Mouse (Mus musculus) heart, embryonic 15.5 days (tissue): Measurements from ENCODE around the gene Kmt2d. TPM values are rescaled to one million over a fixed set of nuclear protein-coding genes. Genes with fewer than 3 reads are reported as not detected.

Source experiments
- ATAC-seq: fragments of 200-750 bp; cut with Nextera tagmentation; replicated peaks from 2 replicates; pipeline ENCODE4 v1.8.0; 2017; ENCODE audit warnings: low read depth, moderate TSS enrichment; ENCODE audit not compliant: insufficient number of reproducible peaks, insufficient read depth, low FRiP score
- H3K27ac ChIP-seq: fragments of 300-500 bp; sonication (generic); 2 replicates; pipeline ENCODE4 v1.5.1; 2015; ENCODE audit warnings: mild to moderate bottlenecking, inconsistent platforms
- H3K27me3 ChIP-seq: fragments of 300-500 bp; sonication (generic); 2 replicates; pipeline ENCODE4 v1.6.1; 2015; ENCODE audit warnings: inconsistent platforms
- H3K36me3 ChIP-seq: fragments of 300-500 bp; sonication (generic); 2 replicates; pipeline ENCODE4 v1.6.1; 2015; ENCODE audit warnings: mild to moderate bottlenecking, inconsistent platforms
- H3K4me1 ChIP-seq: fragments of 300-500 bp; sonication (generic); replicated peaks from 2 replicates; pipeline ENCODE4 v1.6.1; 2015; ENCODE audit warnings: inconsistent platforms
- H3K4me2 ChIP-seq: fragments of 300-500 bp; sonication (generic); 2 replicates; pipeline ENCODE4 v1.6.1; 2015; ENCODE audit warnings: inconsistent platforms, mild to moderate bottlenecking, moderate library complexity
- H3K4me3 ChIP-seq: fragments of 300-500 bp; sonication (generic); 2 replicates; pipeline ENCODE4 v1.5.1; 2015; ENCODE audit warnings: mild to moderate bottlenecking, inconsistent platforms
- H3K9ac ChIP-seq: fragments of 300-500 bp; sonication (generic); 2 replicates; pipeline ENCODE4 v1.6.1; 2015; ENCODE audit warnings: mild to moderate bottlenecking, inconsistent platforms
- H3K9me3 ChIP-seq: fragments of 300-500 bp; sonication (generic); replicated peaks from 2 replicates; pipeline ENCODE4 v1.6.1; 2016; ENCODE audit warnings: inconsistent platforms
- WGBS: fragments of 180-500 bp; shearing (Covaris S2); methylation state at CpG from one replicate; pipeline ENCODE4 v1.1.7; 2015; ENCODE audit warnings: mixed read lengths; 5-methylcytosine and 5-hydroxymethylcytosine counted together
- polyA plus RNA-seq: library from polyadenylated mRNA; unstranded; fragments of >200 nt; fragmentation: Nextera tagmentation; extraction: Ambion mirVana; gene quantifications from 2 replicates; pipeline ENCODE4 v1.2.1, GENCODE M21; 2015

Gene Kmt2d
- polyA plus RNA-seq, 1 experiment from 2014 or later: 7.6 TPM

GRCm38 (mm10) chr15:98851229-98851818 is 19.7 kb downstream of the Kmt2d start:
- no peaks in the 10 kb centered on the region for H3K27me3 ChIP-seq
- H3K9ac ChIP-seq: no peak overlapping the region
- no peak overlapping the region for H3K27ac ChIP-seq
- whole genome bisulfite sequencing: 86% methylated on average over 21 of the region's 21 CpGs
- H3K4me2 ChIP-seq: no peak overlapping the region
- peaks cover 99% of the 10 kb centered on the region for H3K36me3 ChIP-seq
- no peak overlapping the region for H3K4me3 ChIP-seq
- no peak for ATAC-seq
- H3K4me1 ChIP-seq: no peaks in the 10 kb centered on the region
- H3K9me3 ChIP-seq: no peaks in the 10 kb centered on the region

GRCm38 (mm10) chr15:98850668-98851067 is 20.3 kb downstream of the Kmt2d start:
- H3K4me1 ChIP-seq: no peaks in the 10 kb centered on the region
- H3K4me3 ChIP-seq: no peak overlapping the region
- H3K9ac ChIP-seq: no peak overlapping the region
- 88% methylated on average over 14 of the region's 14 CpGs for WGBS
- H3K9me3 ChIP-seq: no peaks in the 10 kb centered on the region
- H3K36me3 ChIP-seq: peaks cover 99% of the 10 kb centered on the region
- no peak overlapping the region for H3K4me2 ChIP-seq
- no peak for ATAC-seq
- no peak overlapping the region for H3K27ac ChIP-seq
- no peaks in the 10 kb centered on the region for H3K27me3 ChIP-seq

GRCm38 (mm10) chr15:98849956-98850600 is 20.9 kb downstream of the Kmt2d start:
- no peaks in the 10 kb centered on the region for H3K4me1 ChIP-seq
- 83% methylated on average over 16 of the region's 16 CpGs for WGBS
- no peaks in the 10 kb centered on the region for H3K9me3 ChIP-seq
- no peak overlapping the region for H3K4me2 ChIP-seq
- H3K36me3 ChIP-seq: peaks cover 99% of the 10 kb centered on the region
- H3K9ac ChIP-seq: no peak overlapping the region
- H3K27me3 ChIP-seq: no peaks in the 10 kb centered on the region
- no peak overlapping the region for H3K4me3 ChIP-seq
- H3K27ac ChIP-seq: no peak overlapping the region
- no peak for ATAC-seq

DNA sequence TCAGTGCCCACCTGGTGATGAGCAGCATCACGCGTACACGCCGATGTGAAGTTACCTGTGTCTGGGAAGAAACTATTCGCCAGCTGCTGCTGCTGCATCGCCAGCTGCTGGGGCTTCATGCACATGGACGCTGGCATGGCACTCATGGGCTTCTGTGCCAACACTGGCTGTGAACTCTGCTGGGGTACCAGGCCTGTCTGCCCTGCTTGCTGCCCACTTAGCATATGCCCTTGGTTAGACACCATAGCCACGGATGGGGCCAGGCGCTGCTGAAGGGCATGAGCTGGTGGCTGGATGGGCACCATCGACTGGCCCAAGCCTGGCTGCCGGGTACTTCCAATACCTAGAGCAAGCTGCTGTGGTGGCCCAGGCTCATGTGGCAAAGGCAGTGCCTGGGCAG is 21.8 kb downstream of the Kmt2d start:
- Histone ChIP-seq H3K27ac (no peak overlapping the region), H3K4me3 (no peak overlapping the region), H3K36me3 (peaks cover 99% of the 10 kb centered on the region), H3K27me3 (no peaks in the 10 kb centered on the region), H3K9ac (no peak overlapping the region), H3K4me1 (no peaks in the 10 kb centered on the region), H3K4me2 (no peak overlapping the region), H3K9me3 (no peaks in the 10 kb centered on the region)
- WGBS: 93% methylated on average over 11 of the region's 11 CpGs
- no peak for ATAC-seq

DNA sequence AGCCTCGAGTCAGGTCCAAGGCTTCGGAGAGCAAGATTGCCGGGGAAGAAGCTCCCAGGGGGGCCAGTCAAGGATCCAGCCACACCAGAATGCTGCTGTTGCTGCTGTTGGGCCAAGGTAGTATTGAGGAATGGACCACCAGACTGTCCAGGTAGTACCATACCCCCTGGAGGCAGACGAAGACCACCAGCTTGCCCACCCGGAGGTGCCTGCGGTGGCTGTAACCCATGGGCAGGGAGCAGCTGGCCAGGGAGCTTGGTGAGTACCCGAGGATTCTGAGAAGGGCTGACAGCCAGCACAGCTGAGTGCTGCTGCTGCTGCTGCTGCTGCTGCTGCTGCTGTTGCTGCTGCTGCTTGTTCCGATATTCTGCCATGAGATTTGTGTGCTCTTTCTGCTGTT is 24.9 kb downstream of the Kmt2d start:
- no peak for ATAC-seq
- no peak overlapping the region for H3K4me3 ChIP-seq

DNA sequence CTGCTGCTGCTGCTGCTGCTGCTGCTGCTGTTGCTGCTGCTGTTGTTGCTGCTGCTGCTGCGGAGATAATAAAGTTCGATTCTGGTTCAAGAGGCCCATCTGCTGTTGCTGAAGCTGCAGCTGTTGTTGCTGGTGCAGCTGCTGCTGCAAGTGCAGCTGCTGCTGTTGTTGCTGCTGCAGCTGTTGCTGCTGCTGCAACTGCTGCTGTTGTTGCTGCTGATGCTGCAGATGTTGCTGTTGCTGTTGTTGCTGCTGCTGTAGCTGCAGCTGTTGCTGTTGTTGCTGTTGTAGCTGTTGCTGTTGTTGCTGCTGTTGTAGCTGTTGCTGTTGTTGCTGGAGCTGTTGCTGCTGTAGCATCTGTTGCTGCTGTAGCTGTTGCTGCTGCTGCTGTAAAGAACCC is 25.9 kb downstream of the Kmt2d start:
- no peak overlapping the region for H3K9ac ChIP-seq
- no peak for ATAC-seq
- 95% methylated on average over 2 of the region's 2 CpGs for WGBS

More for the DNA sequence above, 24.9 kb downstream of the Kmt2d start:
- 91% methylated on average over 8 of the region's 8 CpGs for WGBS
- no peaks in the 10 kb centered on the region for H3K9me3 ChIP-seq
- peaks cover 99% of the 10 kb centered on the region for H3K36me3 ChIP-seq
- H3K4me1 ChIP-seq: no peaks in the 10 kb centered on the region
- H3K4me2 ChIP-seq: no peak overlapping the region
- no peak overlapping the region for H3K27ac ChIP-seq
- H3K27me3 ChIP-seq: no peaks in the 10 kb centered on the region
- H3K9ac ChIP-seq: no peak overlapping the region

GRCm38 (mm10) chr15:98843595-98844223 is 27.3 kb downstream of the Kmt2d start:
- WGBS: 96% methylated on average over 11 of the region's 11 CpGs
- Histone ChIP-seq H3K9ac (no peak overlapping the region), H3K4me1 (no peaks in the 10 kb centered on the region), H3K4me2 (no peak overlapping the region), H3K4me3 (no peak overlapping the region), H3K9me3 (no peaks in the 10 kb centered on the region), H3K27ac (no peak overlapping the region), H3K27me3 (no peaks in the 10 kb centered on the region), H3K36me3 (peaks cover 99% of the 10 kb centered on the region)
- no peak for ATAC-seq

More for the DNA sequence above, 25.9 kb downstream of the Kmt2d start:
- Histone ChIP-seq H3K4me1 (no peaks in the 10 kb centered on the region), H3K4me2 (no peak overlapping the region), H3K27me3 (no peaks in the 10 kb centered on the region), H3K4me3 (no peak overlapping the region), H3K27ac (no peak overlapping the region), H3K36me3 (peaks cover 99% of the 10 kb centered on the region), H3K9me3 (no peaks in the 10 kb centered on the region)

GRCm38 (mm10) chr15:98839671-98840585 is 31.1 kb downstream of the Kmt2d start:
- WGBS: 92% methylated on average over 30 of the region's 30 CpGs

GRCm38 (mm10) chr15:98839161-98839560 is 31.8 kb downstream of the Kmt2d start:
- 93% methylated on average over 14 of the region's 14 CpGs for WGBS
- Histone ChIP-seq H3K27me3 (no peaks in the 10 kb centered on the region), H3K27ac (no peak overlapping the region), H3K4me3 (no peak overlapping the region), H3K4me1 (peaks cover 7% of the 10 kb centered on the region), H3K9ac (no peak overlapping the region), H3K4me2 (no peak overlapping the region), H3K36me3 (peaks cover 99% of the 10 kb centered on the region), H3K9me3 (no peaks in the 10 kb centered on the region)
- no peak for ATAC-seq

More at GRCm38 (mm10) chr15:98839671-98840585, 31.1 kb downstream of the Kmt2d start:
- Histone ChIP-seq H3K4me3 (no peak overlapping the region), H3K9me3 (no peaks in the 10 kb centered on the region), H3K36me3 (peaks cover 99% of the 10 kb centered on the region), H3K4me2 (no peak overlapping the region), H3K9ac (no peak overlapping the region), H3K27ac (no peak overlapping the region), H3K4me1 (peaks cover 7% of the 10 kb centered on the region), H3K27me3 (no peaks in the 10 kb centered on the region)
- ATAC-seq: no peak

DNA sequence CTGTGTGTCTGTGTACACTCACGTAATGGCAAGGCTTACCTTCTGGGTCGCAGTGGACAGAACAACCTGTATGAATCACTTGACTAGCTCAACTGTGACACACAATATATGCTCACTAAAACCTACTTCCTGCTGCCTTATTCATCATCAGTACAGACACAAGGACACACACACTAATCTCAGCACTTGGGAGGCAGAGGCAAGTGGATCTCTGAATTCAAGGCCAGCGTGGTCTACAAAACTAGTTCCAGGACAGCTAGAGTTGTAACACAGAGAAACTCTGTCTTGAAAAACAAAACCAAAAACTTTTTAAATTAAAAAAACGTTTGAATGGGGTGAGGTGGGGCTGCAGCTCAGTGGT is 33.3 kb downstream of the Kmt2d start:
- Histone ChIP-seq H3K9me3 (no peaks in the 10 kb centered on the region), H3K9ac (no peak overlapping the region), H3K36me3 (peaks cover 98% of the 10 kb centered on the region), H3K4me3 (no peak overlapping the region), H3K27me3 (no peaks in the 10 kb centered on the region), H3K4me1 (peaks cover 9% of the 10 kb centered on the region), H3K27ac (no peak overlapping the region), H3K4me2 (no peak overlapping the region)
- WGBS: 75% methylated on average over 4 of the region's 4 CpGs
- ATAC-seq: no peak
